Mouse (Mus musculus) ES-Bruce4 (cell line): ENCODE results near the gene Wdr63.

ENCODE experiments used
- CTCF ChIP-seq: IDR thresholded peaks from one replicate; pipeline ENCODE4 v1.8.1; 2011; ENCODE audit warnings: low read depth, low read length
- EP300 ChIP-seq: IDR thresholded peaks from 2 replicates; pipeline ENCODE4 v1.6.1; 2011; ENCODE audit warnings: low read depth, low read length; ENCODE audit not compliant: insufficient read depth

- TF ChIP-seq CTCF (no peak), EP300 (no peak)
Measured at GRCm38 (mm10) chr3:146134834-146135233, 26.9 kb upstream of the Wdr63 start.
